Mouse (Mus musculus): ENCODE measurements around the gene Casq2.

Casq2 gene

DNA sequence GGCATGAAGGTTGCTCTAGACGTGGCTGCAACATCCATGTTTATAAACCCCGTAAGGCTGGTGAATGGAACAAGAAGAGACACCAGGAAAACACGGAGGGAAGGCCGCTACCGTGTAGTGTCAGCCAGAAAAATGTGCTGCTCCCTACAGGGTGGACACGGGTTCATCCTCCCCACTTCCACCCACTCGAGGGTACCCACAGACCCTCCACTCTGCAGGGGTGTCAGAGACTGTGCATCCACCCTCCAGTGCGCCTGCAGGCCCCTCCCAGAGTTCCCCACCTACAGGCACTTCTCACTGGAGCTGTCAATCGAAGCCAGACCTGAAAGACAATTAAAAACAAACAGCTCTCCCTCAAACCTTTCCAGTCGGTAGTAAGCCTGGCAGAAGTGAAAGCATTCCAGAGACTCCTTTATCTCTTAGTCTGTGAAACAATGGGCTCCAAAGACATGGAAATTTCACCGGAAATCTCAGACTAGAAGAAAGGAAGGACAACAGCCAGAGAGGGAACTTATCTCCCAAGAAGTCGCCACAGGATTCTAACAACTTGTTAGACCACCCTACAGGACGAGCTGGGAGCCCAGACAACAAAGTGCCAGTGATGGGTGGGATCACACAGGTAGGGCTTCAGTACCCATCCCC, 2.5 kb upstream of the Casq2 start:
- no peak for DNase-seq

DNA sequence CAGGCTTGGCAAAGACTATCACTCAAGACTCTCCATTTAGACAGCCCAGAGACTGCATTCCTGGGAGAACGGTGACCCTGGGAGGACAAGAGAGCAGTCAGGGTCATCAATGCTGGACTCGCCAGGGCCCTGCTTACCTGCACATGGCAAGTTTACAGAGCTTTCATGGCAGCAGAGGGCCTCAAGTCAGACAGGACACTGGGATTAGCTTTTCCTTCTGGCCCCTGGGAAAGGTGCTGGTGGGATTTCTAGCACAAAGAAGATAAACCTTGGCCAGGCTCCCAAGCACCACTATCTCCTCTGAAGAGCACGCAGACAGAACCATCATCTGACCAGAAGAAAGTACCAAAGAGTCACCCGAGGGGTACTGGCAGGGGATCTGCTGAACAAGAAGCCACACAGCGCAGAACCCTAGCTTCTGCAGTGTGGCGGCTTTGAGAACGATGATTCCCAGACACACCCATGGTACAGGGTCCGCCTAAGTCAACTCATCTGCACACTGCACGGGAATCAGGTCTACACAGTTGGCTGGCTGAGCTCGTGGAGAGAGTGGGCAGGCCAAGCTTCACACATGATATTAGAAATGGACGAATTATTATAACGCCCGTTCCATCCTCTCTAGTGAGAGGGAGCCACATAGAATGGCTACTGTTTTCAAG, 1.3 kb upstream of the Casq2 start:
- no peak for DNase-seq

DNA sequence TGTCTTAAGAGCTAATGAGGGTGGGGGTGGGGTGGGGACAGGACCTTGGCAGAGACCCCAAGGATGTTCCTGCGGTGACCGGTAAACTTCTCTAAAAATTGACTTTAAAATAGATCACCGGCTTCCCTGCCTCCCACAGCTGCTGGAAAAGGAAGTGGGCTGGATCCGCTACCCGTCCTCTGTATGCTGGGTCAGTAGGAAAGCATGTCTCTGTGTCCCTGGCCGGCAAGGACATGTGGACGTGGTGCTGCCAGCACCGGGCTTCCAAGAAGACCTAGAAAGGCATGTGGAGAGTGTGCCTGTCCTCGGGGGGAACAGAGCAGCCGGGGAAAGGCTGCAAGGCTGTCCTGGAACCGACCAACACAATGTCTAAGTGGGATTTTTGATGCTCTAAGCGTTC, 496 bp upstream of the Casq2 start:
- peak; percentile 34 for DNase-seq

DNA sequence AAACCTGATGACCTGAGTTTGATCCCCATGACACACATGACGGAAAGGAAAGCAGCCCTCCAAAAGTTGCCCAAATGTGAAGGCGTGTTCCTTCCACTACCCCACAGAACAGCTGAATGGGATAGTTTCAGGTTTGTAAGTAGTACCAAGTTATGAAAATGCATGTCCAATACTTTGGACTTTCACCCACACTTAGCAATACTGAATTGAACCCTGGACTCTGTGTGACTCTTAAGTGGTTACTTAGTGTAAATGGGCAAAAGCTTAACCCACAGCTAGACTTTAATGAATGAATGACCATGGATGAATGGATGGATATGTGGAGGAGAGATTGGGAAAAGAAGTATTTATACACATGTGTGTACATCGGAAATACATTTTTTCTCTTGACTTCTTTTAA, 8.6 kb downstream of the Casq2 start:
- DNase-seq, result no peak

DNA sequence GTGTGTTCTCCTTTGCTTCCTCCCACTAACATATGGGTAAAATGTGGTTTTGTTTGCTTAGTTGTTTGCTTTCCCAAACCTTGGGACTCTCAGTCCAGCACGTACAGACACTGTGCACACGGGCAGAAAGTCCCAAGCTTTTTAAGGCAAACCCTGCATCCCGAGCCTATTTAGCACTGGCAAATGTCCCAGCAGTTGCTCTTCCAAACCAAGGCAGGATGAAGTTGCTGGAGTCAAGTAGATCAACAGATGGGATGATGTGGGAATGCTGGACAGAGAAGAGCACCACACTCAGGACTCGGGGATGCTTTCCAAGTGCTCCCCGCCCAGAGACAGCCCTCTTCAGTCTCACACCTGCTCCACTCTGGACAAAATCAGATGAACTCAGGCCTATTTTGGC, 9.2 kb downstream of the Casq2 start:
- DNase-seq, result no peak

DNA sequence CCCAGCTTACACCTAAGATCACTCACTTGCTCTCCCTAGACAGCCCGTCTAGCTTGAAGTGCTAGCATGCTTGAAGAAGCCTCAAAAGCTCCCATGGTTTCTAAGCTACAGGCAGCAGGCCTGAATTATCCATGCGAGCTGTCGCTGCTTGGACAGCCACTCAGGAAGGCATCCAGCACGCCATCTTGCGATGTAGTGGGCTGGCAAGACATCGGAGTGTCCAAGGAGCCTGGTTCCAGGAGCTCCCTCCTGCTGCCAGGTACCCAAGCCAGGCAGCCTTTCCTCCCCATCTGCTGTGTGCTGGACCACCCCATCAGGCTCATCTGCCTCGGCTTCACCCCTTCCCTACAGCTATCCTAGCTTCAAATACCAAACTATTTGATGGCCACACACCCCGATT, 10.2 kb downstream of the Casq2 start:
- DNase-seq, result no peak

DNA sequence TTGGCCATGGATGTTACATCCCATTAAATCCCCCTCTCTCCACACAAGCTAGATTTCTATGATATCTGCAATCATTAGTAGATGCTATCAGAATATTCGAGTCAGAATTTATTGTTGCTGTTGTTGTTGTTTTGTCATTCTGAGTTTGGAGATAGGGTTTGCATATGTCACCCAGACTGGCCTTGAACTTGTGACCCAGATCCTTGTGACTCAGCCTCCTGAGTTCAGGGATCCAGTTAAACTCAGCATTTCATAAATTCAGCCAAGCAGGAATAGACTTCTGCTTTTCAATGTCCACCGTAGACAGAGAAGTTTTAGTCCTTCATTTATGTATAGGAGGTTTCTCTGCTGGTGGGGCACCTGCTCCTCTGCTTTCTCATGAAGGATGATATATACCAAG, 10.8 kb downstream of the Casq2 start:
- DNase-seq, result no peak

DNA sequence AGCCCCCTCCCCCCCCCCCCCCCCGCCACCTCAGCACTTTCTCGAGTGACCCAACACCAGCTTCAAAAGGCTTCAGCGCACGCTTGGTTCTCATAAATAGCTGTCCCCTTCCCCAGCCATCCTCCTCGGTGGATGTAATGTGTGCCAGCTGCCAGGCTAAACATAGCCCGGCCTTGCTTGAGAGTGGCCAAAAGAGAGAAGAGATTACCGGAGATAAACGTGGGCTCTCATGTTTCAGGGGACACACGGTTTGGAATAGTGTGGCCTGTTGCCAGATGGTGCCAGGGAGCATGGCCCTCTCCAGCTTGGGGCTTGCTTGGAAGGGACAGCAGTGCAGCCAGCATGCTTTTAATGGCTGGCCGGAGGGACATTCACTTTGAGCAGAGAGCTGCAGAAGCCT, 13.0 kb downstream of the Casq2 start:
- DNase-seq, result no peak

DNA sequence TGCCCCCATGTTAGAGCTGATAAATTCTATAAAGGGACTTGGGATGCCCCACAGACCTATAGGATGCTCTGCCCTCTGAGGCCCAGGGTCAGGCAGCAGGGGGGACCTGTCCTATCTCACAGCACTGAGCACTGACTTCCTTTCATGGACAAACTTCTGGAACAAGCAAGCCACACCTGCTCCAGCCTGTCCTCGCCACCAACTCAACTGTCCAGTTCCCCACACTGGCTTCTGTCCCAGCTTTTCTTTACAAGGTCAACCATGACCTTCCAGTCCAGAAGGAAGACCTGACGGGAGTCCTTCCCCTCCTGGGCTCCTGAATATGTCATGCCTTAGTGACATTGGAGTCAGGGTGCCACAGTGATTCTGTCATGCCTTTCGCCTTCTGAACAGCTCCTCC, 13.6 kb downstream of the Casq2 start:
- no peak for DNase-seq

DNA sequence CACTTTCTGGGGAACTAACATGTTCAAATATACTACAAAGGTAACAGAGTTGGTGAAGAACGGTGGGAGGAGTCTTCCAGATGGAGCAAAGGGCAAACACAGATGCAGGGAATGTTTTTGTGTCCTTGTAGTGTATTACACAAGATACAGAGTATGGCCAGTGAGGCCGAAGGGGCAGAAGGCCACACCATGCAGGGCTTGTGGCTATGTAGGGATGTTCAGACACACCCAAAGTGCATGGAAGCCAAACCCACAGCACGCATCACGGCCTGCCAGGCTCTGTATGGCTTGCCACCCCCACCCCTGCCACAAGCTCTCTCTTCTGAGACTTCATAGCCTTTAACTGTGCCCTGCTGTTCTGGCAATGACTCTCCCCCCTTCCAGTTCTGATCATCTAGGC, 15.2 kb downstream of the Casq2 start:
- no peak for DNase-seq

DNA sequence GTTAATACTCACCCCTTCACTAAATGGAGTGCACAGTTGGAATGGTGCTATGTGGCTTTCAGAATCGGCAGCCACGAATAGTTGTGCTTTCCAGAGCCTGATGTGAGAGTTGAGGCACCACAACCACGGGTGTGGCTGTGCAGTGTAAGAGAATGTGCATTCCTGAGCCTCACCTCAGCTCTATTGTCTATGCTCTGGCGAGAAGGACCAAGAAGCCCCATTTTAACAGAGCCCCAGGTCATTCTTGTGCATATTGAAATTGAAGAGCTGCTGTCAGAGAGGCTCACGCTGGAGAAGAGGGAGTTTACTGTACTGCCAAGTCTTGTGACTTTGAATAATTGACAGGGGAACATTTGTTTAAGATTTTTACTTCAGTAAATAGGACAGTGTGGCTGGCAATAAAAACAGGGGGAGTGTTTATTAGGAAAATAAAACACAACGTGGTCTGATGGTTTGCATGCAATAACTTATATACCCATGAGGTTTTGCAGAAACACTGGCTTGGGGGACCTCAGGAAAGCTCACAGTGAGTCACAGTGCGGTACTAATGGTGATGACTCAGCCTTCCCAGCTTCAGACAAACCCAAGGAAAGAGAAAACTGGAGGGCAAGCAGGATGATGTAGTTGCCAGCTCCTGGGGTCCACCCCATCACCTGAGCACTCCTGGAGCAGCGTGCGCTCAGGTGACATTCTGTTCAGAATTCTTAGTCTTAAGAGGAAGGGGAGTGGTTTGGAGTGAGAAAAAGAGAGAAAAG, 17.8 kb downstream of the Casq2 start:
- no peak for DNase-seq

DNA sequence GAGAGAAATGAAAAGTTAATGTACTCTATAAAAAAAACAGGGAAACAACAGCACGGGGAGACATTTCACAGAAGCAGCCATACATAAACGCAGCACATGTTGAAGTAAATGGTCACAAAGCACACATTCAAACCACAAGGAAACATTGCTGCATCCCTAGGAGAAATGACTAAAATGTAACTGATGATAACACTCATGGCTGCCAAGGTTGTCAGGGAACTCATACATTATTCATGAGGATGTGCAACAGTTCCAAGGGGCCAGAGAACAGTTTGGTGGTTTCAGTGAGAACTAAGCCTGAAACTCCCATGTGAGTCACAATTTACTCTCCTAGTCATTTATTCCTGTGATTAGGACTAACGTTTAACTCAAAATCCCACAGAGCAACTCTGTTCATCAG, 22.0 kb downstream of the Casq2 start:
- no peak for DNase-seq

DNA sequence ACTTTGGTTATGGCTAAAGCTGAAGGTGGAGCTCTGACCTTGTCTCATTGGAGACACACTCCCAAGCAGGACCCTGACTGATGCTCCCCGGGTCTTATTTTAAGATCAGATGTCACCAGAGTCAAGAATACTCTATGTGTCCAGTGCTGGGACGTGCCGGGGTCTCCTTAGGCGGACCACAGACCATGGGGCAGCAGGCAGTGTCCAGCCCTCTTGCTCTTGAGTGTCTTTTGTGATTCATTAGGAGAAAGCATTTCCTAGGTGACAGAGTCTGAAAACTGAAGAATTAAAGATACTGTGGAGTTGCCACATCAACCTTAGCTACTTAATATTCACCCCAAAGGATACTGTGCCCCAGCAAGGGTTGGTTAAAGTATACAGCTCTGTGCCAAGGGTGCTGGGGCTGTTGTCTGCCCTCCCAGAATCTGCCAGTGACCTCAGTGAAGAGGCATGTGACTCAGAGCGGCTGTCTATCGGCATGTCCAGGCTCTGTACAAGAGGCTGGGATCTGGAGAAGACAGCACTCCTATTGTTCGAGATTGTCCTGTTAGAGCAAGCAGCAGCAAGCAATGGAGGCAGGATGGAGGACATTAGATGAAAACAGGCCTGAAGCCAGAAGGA, 25.9 kb downstream of the Casq2 start:
- DNase-seq, result no peak

DNA sequence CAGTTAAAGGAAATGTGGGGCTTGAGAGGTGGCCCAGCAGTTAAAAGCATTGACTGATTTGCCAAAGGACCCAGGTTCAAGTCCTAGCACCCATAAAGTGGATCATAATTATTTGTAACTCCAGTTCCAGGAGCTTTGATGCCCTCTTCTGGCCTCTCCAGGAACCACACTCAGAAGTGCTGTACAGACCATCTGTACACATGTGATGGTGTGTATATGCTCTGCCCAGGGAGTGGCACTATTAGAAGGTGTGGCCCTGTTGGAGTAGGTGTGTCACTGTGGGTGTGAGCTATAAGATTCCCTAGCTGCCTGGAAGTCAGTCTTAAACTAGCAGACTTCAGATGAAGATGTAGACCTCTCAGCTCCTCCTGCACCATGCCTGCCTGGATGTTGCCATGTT, 34.7 kb downstream of the Casq2 start:
- DNase-seq, result no peak

DNA sequence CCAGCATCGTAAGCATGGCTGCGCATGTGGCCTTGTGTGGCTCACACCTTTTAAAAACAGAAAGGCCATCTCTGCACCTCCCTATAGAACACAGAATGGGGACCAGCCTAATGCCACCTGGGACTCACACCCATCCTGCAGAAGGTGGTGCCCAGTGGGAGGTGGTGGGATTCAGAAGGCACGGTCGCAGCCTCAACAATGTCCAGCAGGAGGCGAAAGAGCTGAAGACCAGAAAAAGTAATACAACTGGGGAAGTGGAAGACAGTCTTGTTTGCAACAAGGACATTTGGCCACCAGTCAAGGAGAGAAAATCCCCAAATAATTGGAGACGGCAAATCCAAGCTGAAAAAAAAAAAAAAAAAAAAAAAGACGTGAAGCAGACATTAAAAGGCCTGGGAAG, 35.8 kb downstream of the Casq2 start:
- DNase-seq, result peak; percentile 29

DNA sequence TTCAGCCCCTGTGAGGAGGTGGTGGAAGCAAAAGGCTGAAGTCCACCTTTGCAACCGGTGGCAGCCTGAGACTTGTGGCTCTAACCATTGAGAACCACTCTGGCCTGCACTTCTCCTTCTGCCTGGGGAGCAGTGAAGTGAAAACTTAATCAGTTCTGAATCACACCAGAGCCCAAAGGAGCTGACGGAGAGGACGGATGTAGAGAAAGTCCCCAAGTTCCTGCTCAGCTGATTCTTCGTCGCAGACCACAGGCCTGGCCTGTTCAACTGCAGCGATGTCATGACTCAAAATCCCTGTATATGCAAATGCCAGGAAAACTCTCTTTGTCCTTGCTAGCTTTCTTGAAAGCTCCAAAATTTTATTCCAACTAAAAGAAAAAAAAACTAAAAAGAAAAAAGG, 37.4 kb downstream of the Casq2 start:
- DNase-seq, result no peak

DNA sequence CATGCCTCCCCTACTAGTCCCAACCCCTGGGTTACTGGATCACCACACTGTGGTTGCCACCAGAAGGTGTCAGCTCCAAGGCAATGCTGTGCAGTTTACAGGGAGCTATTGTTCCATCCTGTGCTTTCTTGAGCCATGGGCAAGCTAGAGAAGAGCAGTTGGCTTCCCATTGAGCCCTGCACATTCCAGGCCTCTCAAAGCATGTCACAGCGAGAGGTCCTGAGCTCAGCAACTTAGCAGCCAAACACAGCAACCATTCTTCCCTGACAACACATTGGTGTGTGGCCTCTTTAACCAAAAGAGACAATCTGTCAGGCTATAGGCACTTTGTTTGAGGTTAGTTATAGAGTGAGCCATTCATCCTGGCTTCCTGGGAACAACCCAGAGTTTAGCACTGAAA, 39.3 kb downstream of the Casq2 start:
- no peak for DNase-seq

DNA sequence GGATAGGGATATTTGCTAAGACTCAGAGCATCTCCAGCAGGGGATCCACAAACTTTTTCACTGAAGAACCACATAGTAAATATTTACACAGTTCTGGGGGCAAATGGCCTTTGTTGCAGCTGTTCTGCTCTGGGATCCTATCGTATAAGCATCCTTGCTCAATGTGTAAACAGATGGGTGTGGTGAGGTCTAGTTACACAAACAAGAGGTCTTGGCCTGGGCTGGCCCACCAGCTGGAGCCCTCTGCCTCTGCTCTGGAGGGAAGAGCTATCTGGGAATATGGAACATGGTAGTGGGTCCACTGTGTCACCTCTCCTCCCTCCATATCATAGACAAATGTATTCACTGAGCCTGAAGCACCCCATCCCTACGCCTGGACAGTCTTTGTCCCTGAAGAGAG, 40.9 kb downstream of the Casq2 start:
- no peak for DNase-seq

DNA sequence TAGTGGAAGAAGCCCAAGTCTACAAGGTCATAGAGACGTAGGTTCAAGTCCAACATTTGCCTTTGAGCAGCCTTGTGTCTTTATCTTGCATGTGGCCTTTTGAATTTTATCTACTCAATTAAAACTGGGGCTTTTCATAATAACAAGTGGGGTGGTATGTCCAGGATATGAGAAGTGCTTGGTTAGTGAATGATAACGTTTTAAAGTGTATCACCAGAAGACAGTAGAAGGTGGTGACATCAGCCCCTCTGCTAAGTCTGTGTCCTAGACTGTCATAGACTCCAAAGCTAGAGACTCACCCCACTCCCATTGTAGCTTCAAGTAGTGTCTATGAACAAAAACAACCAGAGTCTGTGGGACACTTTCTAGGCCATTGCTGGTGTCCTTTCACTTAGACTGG, 42.0 kb downstream of the Casq2 start:
- no peak for DNase-seq

DNA sequence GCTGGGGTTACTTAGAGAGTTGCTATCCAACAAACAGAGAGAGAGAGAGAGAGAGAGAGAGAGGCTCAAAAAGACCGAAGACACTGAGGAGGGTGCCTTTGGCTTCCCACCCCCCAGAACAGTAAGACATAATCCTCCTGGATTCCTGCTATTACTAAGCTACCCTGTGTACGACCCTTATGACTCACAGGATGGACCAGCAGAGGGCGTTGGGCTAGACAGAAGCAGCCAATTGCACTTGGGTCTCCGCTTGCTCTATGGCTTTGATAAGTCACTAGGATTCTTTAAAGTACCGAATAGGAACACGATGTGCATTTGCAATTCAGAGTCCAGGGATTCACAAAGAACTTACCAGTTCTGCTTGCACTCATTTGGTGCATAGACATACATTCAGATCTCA, 44.3 kb downstream of the Casq2 start:
- DNase-seq, result peak; percentile 17

DNA sequence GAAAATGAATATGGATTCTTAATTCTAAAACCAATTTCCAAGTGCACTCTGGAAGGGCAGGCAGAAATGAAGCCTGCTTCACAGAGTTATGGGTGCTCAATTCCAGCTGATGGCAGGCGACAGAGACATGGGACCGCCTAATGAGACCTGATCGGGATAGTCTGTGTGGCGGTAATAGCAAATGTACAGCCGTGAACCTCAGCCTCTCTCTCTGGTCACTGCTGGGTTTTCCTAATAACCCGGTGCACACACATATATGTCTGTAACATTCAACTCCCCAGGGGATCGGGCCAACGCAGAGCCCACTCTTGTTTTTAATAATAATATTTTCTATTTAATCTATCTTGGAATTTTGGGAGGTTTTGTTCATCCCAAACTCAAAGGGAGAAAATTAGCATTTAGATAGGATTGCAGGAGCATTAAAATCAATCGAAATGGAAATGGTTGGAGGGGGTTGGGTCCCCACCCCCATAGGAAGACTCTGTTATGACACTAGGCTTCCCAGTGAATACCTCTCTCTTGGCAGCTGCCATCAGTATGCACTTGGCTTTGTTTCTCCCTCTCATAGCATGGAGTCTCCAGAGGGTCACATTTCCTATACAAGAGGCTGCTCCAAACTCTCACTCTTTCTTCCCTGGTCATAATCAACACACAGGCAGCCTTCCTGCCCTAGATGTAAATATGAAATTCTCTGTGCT, 45.6 kb downstream of the Casq2 start:
- DNase-seq, result no peak

DNA sequence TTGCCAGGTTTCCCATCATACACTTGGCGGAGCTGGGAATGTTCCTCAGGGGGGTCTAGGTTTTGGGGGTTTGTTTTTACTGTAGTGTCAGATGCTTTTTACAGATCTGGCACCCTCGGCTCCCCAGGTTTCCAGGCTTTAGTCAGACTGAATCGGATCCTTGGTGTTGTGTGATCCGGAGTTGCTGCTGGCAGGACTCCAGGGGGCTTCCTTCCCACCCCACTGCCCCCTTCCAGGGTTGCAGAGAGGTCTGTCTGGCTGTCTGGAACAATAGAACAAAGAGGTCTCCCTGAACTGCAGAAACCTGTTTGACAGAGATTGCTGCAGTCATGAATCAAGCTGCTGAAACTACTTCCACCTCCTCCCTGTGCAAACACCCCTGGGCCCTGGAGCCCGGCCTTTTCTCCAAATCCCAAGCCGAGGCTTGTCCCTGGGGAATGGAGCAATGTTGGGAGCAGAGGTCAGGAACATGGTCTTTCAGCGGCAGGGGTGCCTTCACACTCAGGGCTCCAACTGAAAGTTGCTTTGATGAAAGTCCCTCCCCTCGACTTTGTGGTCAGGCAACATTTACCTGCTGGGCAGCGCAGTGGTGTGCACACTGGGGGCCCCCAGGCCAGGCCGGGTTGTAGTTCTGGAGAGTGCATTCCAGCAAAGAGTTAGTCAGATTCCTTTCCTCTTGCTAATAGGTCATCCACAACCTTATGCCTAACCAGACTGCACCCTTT, 49.3 kb downstream of the Casq2 start:
- peak; percentile 54 for DNase-seq

DNA sequence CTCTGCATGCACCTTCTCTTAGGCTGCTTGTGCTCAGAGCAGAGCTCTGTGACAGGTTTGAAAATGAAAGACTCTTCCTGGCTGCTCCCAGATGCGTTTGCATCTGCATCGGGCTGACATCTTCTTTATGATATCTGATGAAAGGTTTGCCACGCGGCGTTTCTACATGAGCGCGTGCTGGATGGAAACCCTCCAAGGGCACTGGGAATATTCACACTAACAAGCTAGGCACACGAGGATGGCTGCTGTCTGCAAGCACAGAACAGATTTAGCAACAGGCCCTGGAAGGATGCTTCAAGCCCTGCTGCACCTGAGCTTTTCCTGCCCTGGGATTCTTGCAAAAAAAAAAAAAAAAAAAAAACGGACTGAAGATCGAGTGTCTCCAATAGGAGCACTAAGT, 50.9 kb downstream of the Casq2 start:
- DNase-seq, result no peak
